Mouse (Mus musculus) kidney, postnatal 0 days (tissue): ENCODE measurements around the gene Prkar1b. TPM values are rescaled to one million over a fixed set of nuclear protein-coding genes. Genes with fewer than 3 reads are reported as not detected.

Source experiments
- ATAC-seq: fragments of 200-750 bp; cut with Nextera tagmentation; replicated peaks from 2 replicates; pipeline ENCODE4 v1.8.0; 2017; ENCODE audit warnings: low read depth, moderate number of reproducible peaks, moderate TSS enrichment, moderate library complexity; ENCODE audit not compliant: low FRiP score
- DNase-seq: peaks from one replicate; pipeline ENCODE4 v3.0.0-alpha.2; 2016; ENCODE audit warnings: low spot score
- H3K27ac ChIP-seq: fragments of 300-500 bp; sonication (generic); 2 replicates; pipeline ENCODE4 v1.5.1; 2014; ENCODE audit warnings: mild to moderate bottlenecking
- H3K27me3 ChIP-seq: fragments of 300-500 bp; sonication (generic); 2 replicates; pipeline ENCODE4 v1.6.1; 2014; ENCODE audit warnings: low read length, mixed read lengths; ENCODE audit not compliant: insufficient read depth
- H3K36me3 ChIP-seq: fragments of 300-500 bp; sonication (generic); 2 replicates; pipeline ENCODE4 v1.6.1; 2014; ENCODE audit warnings: low read length, mixed read lengths; ENCODE audit not compliant: insufficient read depth
- H3K4me1 ChIP-seq: fragments of 300-500 bp; sonication (generic); replicated peaks from 2 replicates; pipeline ENCODE4 v1.6.1; 2014; ENCODE audit warnings: antibody characterized with exemption, low read length, mixed read lengths; ENCODE audit not compliant: insufficient read depth
- H3K4me2 ChIP-seq: fragments of 300-500 bp; sonication (generic); 2 replicates; pipeline ENCODE4 v1.6.1; 2014; ENCODE audit warnings: mild to moderate bottlenecking, low read length, moderate library complexity, mixed read lengths
- H3K4me3 ChIP-seq: fragments of 300-500 bp; sonication (generic); replicated peaks from 2 replicates; pipeline ENCODE4 v1.5.1; 2014; ENCODE audit warnings: low read depth, low read length
- H3K9ac ChIP-seq: fragments of 300-500 bp; sonication (generic); 2 replicates; pipeline ENCODE4 v1.6.1; 2014; ENCODE audit warnings: low read depth, low read length
- H3K9me3 ChIP-seq: fragments of 300-500 bp; sonication (generic); replicated peaks from 2 replicates; pipeline ENCODE4 v1.6.1; 2016; ENCODE audit warnings: low read length, inconsistent platforms, mixed read lengths
- CTCF ChIP-seq: IDR thresholded peaks from 2 replicates; pipeline ENCODE4 v1.5.1; 2016; ENCODE audit warnings: antibody characterized with exemption, low read depth, mild to moderate bottlenecking, moderate library complexity
- WGBS: fragments of 180-500 bp; shearing (Covaris S2); extraction: QIAGEN DNeasy Blood & Tissue Kit; methylation state at CpG from one replicate; pipeline ENCODE4 v1.1.7; 2014; 5-methylcytosine and 5-hydroxymethylcytosine counted together
- polyA plus RNA-seq: library from polyadenylated mRNA; unstranded; fragments of >200 nt; fragmentation: Nextera tagmentation; extraction: Ambion mirVana; gene quantifications from 2 replicates; pipeline ENCODE4 v1.2.1, GENCODE M21; 2015

Gene Prkar1b
- polyA plus RNA-seq, 1 experiment from 2014 or later, result 19.3 TPM

DNA sequence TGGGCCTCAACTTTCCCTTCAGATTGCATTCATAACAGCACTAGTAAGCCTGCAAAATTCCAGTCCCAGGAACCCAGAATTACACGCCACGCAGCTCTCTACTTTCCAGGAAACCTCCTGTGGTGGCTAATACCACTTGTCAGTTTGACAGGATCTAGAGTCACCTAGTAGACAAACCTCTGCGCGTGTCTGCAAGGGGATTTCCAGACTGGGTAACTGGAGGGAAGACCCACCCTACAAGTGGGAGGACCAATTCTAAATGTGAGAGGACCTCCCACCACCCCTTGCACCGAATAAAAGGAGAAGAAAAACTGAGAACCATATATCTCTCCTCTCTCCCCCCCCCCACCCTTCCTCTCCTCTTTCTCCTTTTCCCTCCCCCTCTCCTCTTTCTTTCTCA, 103.2 kb downstream of the Prkar1b start:
- Histone ChIP-seq H3K27me3 (no peaks in the 10 kb centered on the region), H3K9ac (no peak overlapping the region), H3K4me3 (no peak overlapping the region), H3K4me2 (no peak overlapping the region), H3K9me3 (no peaks in the 10 kb centered on the region), H3K36me3 (no peaks in the 10 kb centered on the region), H3K27ac (no peak overlapping the region), H3K4me1 (no peaks in the 10 kb centered on the region)
- no peak for TF ChIP-seq CTCF
- ATAC-seq (no peak), DNase-seq (no peak)
- WGBS, result 63% methylated on average over 5 of the region's 5 CpGs

DNA sequence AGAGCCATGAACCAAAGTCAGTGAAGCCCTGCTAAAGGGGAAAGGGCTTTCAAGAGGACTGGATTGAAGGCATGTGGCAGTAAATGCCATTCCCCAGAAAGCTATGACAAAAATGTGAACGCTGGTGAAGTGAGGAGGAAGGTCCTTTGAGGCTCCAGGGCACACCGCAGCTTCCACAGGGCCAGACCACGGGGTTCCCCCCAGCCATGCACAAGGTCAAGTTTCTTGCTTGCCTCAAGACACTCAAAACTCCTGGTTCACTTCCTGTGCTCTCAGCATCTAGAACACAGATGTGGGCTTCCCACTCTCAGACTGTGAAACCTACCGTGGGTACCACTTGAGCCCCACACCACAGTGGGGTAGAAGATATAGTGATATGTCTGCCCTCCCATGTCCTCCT, 106.3 kb downstream of the Prkar1b start:
- Histone ChIP-seq H3K27me3 (no peaks in the 10 kb centered on the region), H3K36me3 (no peaks in the 10 kb centered on the region), H3K9me3 (no peaks in the 10 kb centered on the region), H3K27ac (no peak overlapping the region), H3K9ac (no peak overlapping the region), H3K4me1 (no peaks in the 10 kb centered on the region), H3K4me2 (no peak overlapping the region), H3K4me3 (no peak overlapping the region)
- WGBS, result 66% methylated on average over 4 of the region's 4 CpGs
- TF ChIP-seq CTCF, result no peak
- ATAC-seq (no peak), DNase-seq (no peak)

- no peak overlapping the region for H3K9ac ChIP-seq
- H3K4me3 ChIP-seq, result no peak overlapping the region
- H3K4me2 ChIP-seq, result no peak overlapping the region
- H3K4me1 ChIP-seq, result no peaks in the 10 kb centered on the region
- no peaks in the 10 kb centered on the region for H3K27me3 ChIP-seq
- no peak overlapping the region for H3K27ac ChIP-seq
- ATAC-seq, result no peak
- no peaks in the 10 kb centered on the region for H3K9me3 ChIP-seq
- no peaks in the 10 kb centered on the region for H3K36me3 ChIP-seq
- WGBS, result 58% methylated on average over 12 of the region's 12 CpGs
- DNase-seq, result no peak
- no peak for TF ChIP-seq CTCF
Observed at GRCm38 (mm10) chr5:139042299-139042698, 107.5 kb downstream of the Prkar1b start.

DNA sequence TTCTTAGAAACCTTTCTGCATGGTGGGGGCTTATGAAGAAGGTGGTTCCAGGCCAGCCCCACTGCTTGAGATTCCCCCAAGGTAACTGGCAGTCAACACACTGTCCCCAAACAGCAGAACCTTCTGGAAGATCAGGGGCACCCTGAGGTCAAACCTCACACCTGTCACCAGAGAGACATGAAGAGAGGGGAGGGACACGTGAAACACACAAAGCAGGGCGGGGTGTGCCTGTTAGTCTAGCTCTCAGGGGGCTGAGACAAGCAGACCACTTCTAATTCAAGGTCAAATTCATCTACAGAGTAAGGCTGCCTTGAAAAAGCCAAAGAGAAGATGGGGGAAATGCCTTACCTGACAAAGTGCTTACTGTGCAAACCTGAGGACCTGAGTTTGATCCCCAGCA, 114.6 kb downstream of the Prkar1b start:
- Histone ChIP-seq H3K9me3 (no peaks in the 10 kb centered on the region), H3K4me2 (no peak overlapping the region), H3K27me3 (no peaks in the 10 kb centered on the region), H3K9ac (no peak overlapping the region), H3K4me3 (no peak overlapping the region), H3K4me1 (peaks cover 14% of the 10 kb centered on the region; the same call in 1 of the 2 replicates), H3K27ac (no peak overlapping the region), H3K36me3 (no peaks in the 10 kb centered on the region)
- no peak for TF ChIP-seq CTCF
- no peak for ATAC-seq
- WGBS, result 63% methylated on average over 2 of the region's 2 CpGs
- DNase-seq, result no peak

DNA sequence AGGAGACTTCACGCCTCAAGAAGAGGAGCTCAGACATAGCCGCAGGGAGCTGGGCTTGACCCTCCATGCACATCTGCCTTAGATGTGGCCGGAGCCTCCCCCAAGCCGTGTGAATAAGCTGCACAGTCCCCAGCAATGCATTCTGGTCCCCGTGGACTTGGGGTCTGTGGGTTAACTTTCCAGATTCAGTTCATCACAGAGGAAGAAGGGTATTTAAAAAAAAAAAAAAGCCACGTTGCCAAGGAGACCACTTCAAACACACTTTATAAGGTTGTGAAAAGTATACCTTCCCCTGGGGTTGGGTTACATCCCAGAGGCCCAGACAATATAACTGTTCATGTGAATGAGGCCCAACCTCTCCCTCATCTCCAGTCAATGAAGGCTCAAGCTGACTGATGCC, 115.1 kb downstream of the Prkar1b start:
- WGBS, result 28% methylated on average over 6 of the region's 6 CpGs
- H3K4me1 ChIP-seq, result peaks cover 14% of the 10 kb centered on the region; the same call in 1 of the 2 replicates
- H3K9ac ChIP-seq, result no peak overlapping the region
- no peaks in the 10 kb centered on the region for H3K27me3 ChIP-seq
- H3K4me3 ChIP-seq, result no peak overlapping the region
- H3K36me3 ChIP-seq, result no peaks in the 10 kb centered on the region
- H3K27ac ChIP-seq, result 0 out of 2 replicates have a peak overlapping the region, but pooled peaks have one; percentile 51
- no peak overlapping the region for H3K4me2 ChIP-seq
- ATAC-seq, result peak; percentile 63; the same call in 1 of the 2 replicates
- H3K9me3 ChIP-seq, result no peaks in the 10 kb centered on the region
- DNase-seq, result peak; percentile 67
- TF ChIP-seq CTCF, result no peak

- Histone ChIP-seq H3K36me3 (no peaks in the 10 kb centered on the region), H3K4me1 (peaks cover 14% of the 10 kb centered on the region; the same call in 1 of the 2 replicates), H3K9me3 (no peaks in the 10 kb centered on the region), H3K27ac (peak overlapping the region; percentile 51; the same call in 1 of the 2 replicates), H3K27me3 (no peaks in the 10 kb centered on the region), H3K4me3 (no peak overlapping the region), H3K4me2 (no peak overlapping the region), H3K9ac (no peak overlapping the region)
- 34% methylated on average over 14 of the region's 14 CpGs for WGBS
- DNase-seq, result peak; percentile 61
- peak; percentile 55 for ATAC-seq
- no peak for TF ChIP-seq CTCF
Observed at GRCm38 (mm10) chr5:139033406-139034317, 116.1 kb downstream of the Prkar1b start.
